Mouse (Mus musculus): ENCODE measurements around the gene Mmachc. TPM values are rescaled to one million over a fixed set of nuclear protein-coding genes. Genes with fewer than 3 reads are reported as not detected.

Gene Mmachc
- total and polyA plus RNA-seq, 3 experiments: 10.0 to 32.1 (median 15.4) TPM

DNA sequence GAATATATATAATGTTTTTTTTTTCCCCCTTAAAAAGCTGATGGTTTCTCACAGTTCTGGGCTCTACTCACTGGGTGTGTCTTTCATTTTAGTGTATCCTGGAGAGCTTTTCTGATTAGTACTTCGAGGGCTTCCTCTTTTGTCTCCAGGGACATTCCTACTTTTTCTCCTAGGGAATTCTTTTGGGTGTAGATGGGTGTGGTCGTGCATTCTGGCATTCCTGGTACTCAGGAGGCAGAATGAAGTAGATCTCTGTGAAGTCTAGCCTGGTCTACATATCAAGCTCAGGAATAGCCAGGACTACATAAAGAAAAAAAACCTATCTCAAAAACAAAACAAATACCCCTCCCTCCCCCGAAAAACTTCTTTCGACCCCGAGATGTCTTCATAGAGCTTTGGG lies 17.2 kb upstream of the Mmachc start:
- no peak overlapping the region for H3K9ac ChIP-seq (ENCODE audit: insufficient read depth, low read depth)
- dilution Hi-C loops (cut with MboI; ENCODE audit: extremely low pct_ligation_motif_present, extremely low pct_unique_long_range_greater_than_20kb, low sequenced_read_pairs) (no loop called here), in situ Hi-C loops (cut with MboI; ENCODE audit: low pct_ligation_motif_present, low pct_unique_long_range_greater_than_20kb, low sequenced_read_pairs) (no loop called here)

DNA sequence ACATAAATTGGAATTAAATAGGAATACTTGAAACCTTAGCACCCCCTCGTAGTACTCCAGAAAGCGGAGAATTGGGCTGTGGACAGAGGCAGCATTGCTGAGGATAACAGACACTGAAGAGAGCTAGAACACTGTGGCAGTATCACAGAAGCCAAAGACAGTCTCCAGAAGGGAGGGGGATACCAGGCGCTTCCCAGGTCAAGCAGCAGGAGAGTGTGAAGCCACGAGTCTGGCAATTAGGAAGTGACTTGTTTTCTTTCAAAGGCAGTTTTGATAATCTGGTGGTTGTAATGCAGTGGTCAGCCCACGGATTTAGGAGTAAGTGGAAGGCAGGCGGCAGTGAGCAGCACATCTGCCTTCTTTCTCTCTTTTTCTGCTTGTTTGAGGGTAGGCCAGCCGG lies 14.0 kb upstream of the Mmachc start:
- no peaks in the 10 kb centered on the region for H3K27me3 ChIP-seq (replicated peaks)
- H3K27ac ChIP-seq (ENCODE audit: insufficient read depth, low read depth): no peak overlapping the region
- TF ChIP-seq POLR2A (IDR thresholded peaks at IDR 0.05; ENCODE audit: low read depth, low read length): no peak
- no peak for TF ChIP-seq MAFK (IDR thresholded peaks at IDR 0.05; ENCODE audit: insufficient replicate concordance, low read length)
- no peak for TF ChIP-seq POLR2AphosphoS2 (IDR thresholded peaks at IDR 0.05; ENCODE audit: low read depth, low read length)
- no peak for TF ChIP-seq IRF4 (IDR thresholded peaks at IDR 0.05; ENCODE audit: low read depth, low read length)
- TF ChIP-seq MYC (IDR thresholded peaks at IDR 0.05; ENCODE audit: low read depth, low read length): no peak
- TF ChIP-seq JUND (conservative IDR thresholded peaks at IDR 0.05; ENCODE audit: low read depth, low read length): no peak
- no peak for TF ChIP-seq JUN (IDR thresholded peaks at IDR 0.05; ENCODE audit: insufficient read depth, low read depth, low read length)
- TF ChIP-seq CHD1 (IDR thresholded peaks at IDR 0.05; ENCODE audit: low read depth, low read length): no peak
- no peak for TF ChIP-seq ZNF384 (IDR thresholded peaks at IDR 0.05; ENCODE audit: low read depth, low read length)
- TF ChIP-seq EP300 (IDR thresholded peaks at IDR 0.05; ENCODE audit: low read length): no peak
- TF ChIP-seq BHLHE40 (IDR thresholded peaks at IDR 0.05; ENCODE audit: low read depth, low read length): no peak
- TF ChIP-seq GABPA (IDR thresholded peaks at IDR 0.05; ENCODE audit: insufficient replicate concordance, low read depth, low read length): no peak
- in situ Hi-C loops (cut with MboI; ENCODE audit: low pct_ligation_motif_present, low pct_unique_long_range_greater_than_20kb, low sequenced_read_pairs): no loop called here
- peaks cover 4% of the 10 kb centered on the region; the same call in 1 of the 2 replicates for H3K79me2 ChIP-seq (replicated peaks; ENCODE audit: control insufficient read depth, extremely low read depth, insufficient read depth, poor library complexity, severe bottlenecking)
- peak overlapping the region; percentile 95; the same call in 1 of the 2 replicates for H3K4me2 ChIP-seq (ENCODE audit: insufficient read depth, low read depth, poor library complexity, severe bottlenecking)
- H3K9me3 ChIP-seq (replicated peaks; ENCODE audit: low read length): no peaks in the 10 kb centered on the region
- H3K4me1 ChIP-seq (ENCODE audit: control insufficient read depth in 1 of 2, insufficient read depth in 2 of 2): peaks cover 5 to 23% of the 10 kb centered on the region in 2 experiments
- peaks cover 2 to 4% of the 10 kb centered on the region in 2 experiments for H3K36me3 ChIP-seq (replicated peaks in 1 of 2; ENCODE audit: control insufficient read depth in 1 of 2, insufficient read depth in 1 of 2, low read length in 1 of 2)
- H3K4me3 ChIP-seq (replicated peaks in 1 of 3; ENCODE audit: low read depth in 2 of 3, low read length in 2 of 3, poor library complexity in 1 of 3): peak overlapping the region in 1 of 3 experiments; percentile 83
- dilution Hi-C loops (cut with MboI; ENCODE audit: extremely low pct_ligation_motif_present, extremely low pct_unique_long_range_greater_than_20kb, low sequenced_read_pairs): no loop called here
- H3K9ac ChIP-seq (ENCODE audit: insufficient read depth, low read depth): peak overlapping the region; percentile 81; the same call in 1 of the 2 replicates
- no peak for DNase-seq (ENCODE audit: extremely low read depth)

More for the DNA sequence above, 17.2 kb upstream of the Mmachc start:
- H3K36me3 ChIP-seq (replicated peaks in 1 of 2; ENCODE audit: control insufficient read depth in 1 of 2, insufficient read depth in 1 of 2, low read length in 1 of 2): peaks cover 0 to 2% of the 10 kb centered on the region in 2 experiments
- TF ChIP-seq ELF1 (IDR thresholded peaks at IDR 0.05; ENCODE audit: low read depth, low read length) (no peak), KAT2A (IDR thresholded peaks at IDR 0.05; ENCODE audit: insufficient replicate concordance, low read length) (no peak), EP300 (IDR thresholded peaks at IDR 0.05; ENCODE audit: low read length) (no peak), POLR2A (IDR thresholded peaks at IDR 0.05; ENCODE audit: low read depth, low read length) (no peak), ZKSCAN1 (IDR thresholded peaks at IDR 0.05; ENCODE audit: borderline replicate concordance, low read depth, low read length) (no peak)
- H3K4me1 ChIP-seq (ENCODE audit: control insufficient read depth in 1 of 2, insufficient read depth in 2 of 2): peaks cover 5 to 18% of the 10 kb centered on the region in 2 experiments
- H3K4me2 ChIP-seq (ENCODE audit: insufficient read depth, low read depth, poor library complexity, severe bottlenecking): no peak overlapping the region
- H3K79me2 ChIP-seq (replicated peaks; ENCODE audit: control insufficient read depth, extremely low read depth, insufficient read depth, poor library complexity, severe bottlenecking): peaks cover 4% of the 10 kb centered on the region; the same call in 1 of the 2 replicates
- H3K27me3 ChIP-seq (replicated peaks): no peaks in the 10 kb centered on the region
- DNase-seq (ENCODE audit: extremely low read depth): no peak
- H3K27ac ChIP-seq (ENCODE audit: insufficient read depth, low read depth): no peak overlapping the region
- no peaks in the 10 kb centered on the region for H3K9me3 ChIP-seq (replicated peaks; ENCODE audit: low read length)
- no peak overlapping the region for H3K4me3 ChIP-seq (replicated peaks in 1 of 3; ENCODE audit: low read depth in 2 of 3, low read length in 2 of 3, poor library complexity in 1 of 3)

Measured in CH12.LX (cell line).